Comparison of ENCODE assay signal across 1 mouse cellular context in genomic region chr4:137580299-137580698, GRCm38 (mm10).
TF ChIP-seq lines count a peak whose summit lies in the region.

No protein-coding gene starts in this region.

TF ChIP-seq in ES-E14, 5 proteins besides CTCF, POLR2A, EP300 and RAD21:
- no peak for TF ChIP-seq ZC3H11A (IDR thresholded peaks at IDR 0.05; ENCODE audit: borderline replicate concordance, low read depth, low read length)
- TF ChIP-seq MAFK (IDR thresholded peaks at IDR 0.05; ENCODE audit: insufficient read depth, low read depth, low read length), result no peak
- peak; percentile 65 for TF ChIP-seq ZNF384 (IDR thresholded peaks at IDR 0.05; ENCODE audit: low read depth, low read length)
- TF ChIP-seq HCFC1 (IDR thresholded peaks at IDR 0.05; ENCODE audit: borderline replicate concordance, insufficient read depth, low read length), result no peak
- no peak for TF ChIP-seq CHD2 (IDR thresholded peaks at IDR 0.05; ENCODE audit: low read depth, low read length)
